Mouse (Mus musculus) myocyte (in vitro differentiated cells): ENCODE results near the gene Prss32.

ENCODE experiments used
- CEBPB ChIP-seq: IDR thresholded peaks from 2 replicates; pipeline ENCODE4 v1.6.1; 2011; ENCODE audit warnings: mild to moderate bottlenecking, moderate library complexity; ENCODE audit not compliant: poor library complexity, insufficient read depth, severe bottlenecking
- MAX ChIP-seq: IDR thresholded peaks from one replicate; pipeline ENCODE4 v1.6.1; 2011; ENCODE audit warnings: low read depth, mild to moderate bottlenecking, control low read depth
- MYOD1 ChIP-seq, 3 experiments: IDR thresholded peaks; one replicate each; pipeline ENCODE4 v1.6.1; 2011; ENCODE audit warnings: control low read depth in 2 of 3, low read depth in 2 of 3, mild to moderate bottlenecking in 2 of 3, moderate library complexity in 1 of 3; ENCODE audit not compliant: insufficient read length in 2 of 3, control insufficient read depth in 1 of 3
- MYOG ChIP-seq, 3 experiments: IDR thresholded peaks; one replicate each; pipeline ENCODE4 v1.6.1; 2011; ENCODE audit warnings: control low read depth in 2 of 3, low read depth in 2 of 3, mild to moderate bottlenecking in 2 of 3; ENCODE audit not compliant: insufficient read length in 2 of 3, control insufficient read depth in 1 of 3, insufficient read depth in 1 of 3
- POLR2A ChIP-seq: IDR thresholded peaks from one replicate; pipeline ENCODE4 v1.6.1; 2011; ENCODE audit warnings: low read depth, mild to moderate bottlenecking, control low read depth, moderate library complexity; ENCODE audit not compliant: insufficient read length
- POLR2AphosphoS2 ChIP-seq: IDR thresholded peaks from one replicate; pipeline ENCODE4 v1.6.1; 2011; ENCODE audit warnings: low read depth, control low read depth; ENCODE audit not compliant: insufficient read length
- SRF ChIP-seq: IDR thresholded peaks from one replicate; pipeline ENCODE4 v1.6.1; 2011; ENCODE audit warnings: low read depth; ENCODE audit not compliant: control insufficient read depth, insufficient read length
- TCF12 ChIP-seq: IDR thresholded peaks from one replicate; pipeline ENCODE4 v1.6.1; 2011; ENCODE audit warnings: mild to moderate bottlenecking, control low read depth; ENCODE audit not compliant: poor library complexity, insufficient read depth, severe bottlenecking
- USF1 ChIP-seq: IDR thresholded peaks from one replicate; pipeline ENCODE4 v1.6.1; 2011; ENCODE audit warnings: low read depth, mild to moderate bottlenecking, control low read depth, moderate library complexity

- TF ChIP-seq POLR2A (no peak), MAX (no peak), TCF12 (no peak), USF1 (no peak), MYOD1 (IDR thresholded peaks at IDR 0.05; ENCODE audit: control insufficient read depth in 1 of 3, insufficient read length in 2 of 3, low read depth in 2 of 3) (no peak), CEBPB (no peak), SRF (no peak), MYOG (IDR thresholded peaks at IDR 0.05; ENCODE audit: control insufficient read depth in 1 of 3, insufficient read depth in 1 of 3, insufficient read length in 2 of 3, low read depth in 2 of 3) (no peak), POLR2AphosphoS2 (no peak)
These were observed 25.1 kb upstream of the Prss32 start for GRCm38 (mm10) chr17:23818579-23818978.
